Mouse (Mus musculus): ENCODE measurements around the gene Zfp712. TPM values are rescaled to one million over a fixed set of nuclear protein-coding genes. Genes with fewer than 3 reads are reported as not detected.

The Zfp712 gene
- polyA plus RNA-seq (2015; fragmentation: Nextera tagmentation; extraction: Ambion mirVana) = 1.1 and 1.2 TPM in 2 replicates

DNA sequence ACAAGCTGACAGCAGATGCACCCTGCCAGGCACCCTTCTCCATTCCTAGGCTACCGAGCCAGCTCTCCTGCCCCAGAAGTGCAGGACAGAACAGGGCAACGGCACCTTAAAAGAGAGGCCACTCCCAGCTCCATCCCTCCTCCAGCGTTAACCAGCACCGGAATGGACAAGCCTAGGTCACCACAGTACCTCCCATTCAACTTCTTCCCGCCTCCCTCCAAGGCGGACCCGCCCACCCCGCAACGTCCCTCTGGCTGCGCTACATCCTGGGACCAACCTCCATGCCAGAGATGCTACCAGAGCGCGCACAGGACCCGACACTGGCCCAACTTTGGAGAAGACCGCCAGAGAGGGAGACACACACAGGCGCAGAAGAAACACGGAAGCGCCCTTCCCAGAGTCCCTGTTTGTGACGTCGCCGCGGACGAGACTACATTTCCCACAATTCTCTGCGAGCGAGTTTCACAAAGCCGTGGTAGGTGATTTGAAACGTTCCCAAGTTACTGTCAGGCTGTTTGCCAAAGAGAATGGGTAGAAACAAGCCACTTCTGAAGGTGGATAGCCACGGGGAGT lies at the start of gene Zfp712:
Zfp712 (minus strand) TSS at position 385 of the 573 bp plus-strand sequence.

DNA sequence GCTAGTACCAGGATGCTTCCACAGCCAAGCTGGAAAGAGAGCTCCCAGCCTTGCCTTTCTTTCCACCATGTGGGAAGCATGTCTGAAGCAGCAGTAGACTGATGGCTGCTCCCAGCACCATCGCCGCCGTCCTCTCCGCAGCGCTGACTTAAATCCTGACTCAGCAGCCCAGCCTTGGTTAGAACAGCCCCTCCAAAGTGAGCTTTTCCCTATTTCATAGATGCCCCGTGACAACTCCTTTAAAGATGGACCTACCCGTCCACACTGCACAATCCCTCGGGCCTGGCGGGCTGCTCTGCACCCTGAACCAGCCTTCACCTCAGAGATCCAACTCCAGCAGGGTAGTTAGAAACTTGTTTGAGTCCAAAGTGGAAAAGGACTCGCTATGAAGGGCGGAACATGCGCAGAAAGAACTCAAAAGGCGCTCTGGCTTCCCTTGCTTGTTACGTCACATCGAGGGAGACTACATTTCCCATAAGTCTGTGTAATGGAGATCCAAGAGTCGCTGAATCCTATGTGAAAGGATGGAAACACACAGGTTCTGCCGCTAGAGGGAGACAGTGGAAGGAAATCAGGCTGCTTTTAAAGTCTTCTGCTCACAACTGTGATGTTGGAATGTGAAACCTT lies 47.3 kb upstream of the Zfp712 start, which contains the start of gene Gm28557:
Gm28557 (minus strand) TSS at position 411 of the 627 bp plus-strand sequence.

DNA sequence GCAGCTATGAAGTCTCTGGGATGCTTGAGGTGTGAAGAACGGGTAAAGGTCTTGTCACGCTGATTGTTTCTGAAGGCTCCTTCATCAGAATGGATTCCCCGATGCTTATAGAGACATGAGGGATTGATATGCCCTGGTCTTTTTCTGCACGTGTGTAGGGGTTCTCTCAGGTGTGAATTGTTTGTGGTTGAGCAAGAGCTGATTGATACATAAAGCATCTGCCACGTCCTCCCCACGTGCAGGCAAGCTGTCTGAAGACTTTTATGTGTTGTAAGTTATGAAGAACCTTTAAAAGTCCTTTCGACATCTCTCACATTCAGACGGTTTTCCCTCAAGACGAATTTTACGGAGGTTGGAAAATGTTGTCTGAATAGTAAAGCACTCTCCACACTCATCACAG lies 36.9 kb upstream of the Zfp712 start, which contains the start of gene Zfp708:
Zfp708 (minus strand) TSS at position 101 of the 400 bp plus-strand sequence.

Other genes with a start within 250 kb of the Zfp712 start
- gene Gm10767, start 156.3 kb downstream of the Zfp712 start, polyA plus RNA-seq (2015; fragmentation: Nextera tagmentation; extraction: Ambion mirVana) = 0.80 and 1.2 TPM in 2 replicates
- gene Zfp708, start 36.8 kb upstream of the Zfp712 start, polyA plus RNA-seq (2015; fragmentation: Nextera tagmentation; extraction: Ambion mirVana) = 1.7 and 1.8 TPM in 2 replicates
- 1.4 and 2.0 TPM in 2 replicates for gene Gm28557, start 47.4 kb upstream of the Zfp712 start, polyA plus RNA-seq (2015; fragmentation: Nextera tagmentation; extraction: Ambion mirVana)
- 0.08 and 0.14 TPM in 2 replicates for gene Rslcan18, start 55.1 kb upstream of the Zfp712 start, polyA plus RNA-seq (2015; fragmentation: Nextera tagmentation; extraction: Ambion mirVana)
- 0.50 and 0.55 TPM in 2 replicates for gene Zfp759, start 60.5 kb upstream of the Zfp712 start, polyA plus RNA-seq (2015; fragmentation: Nextera tagmentation; extraction: Ambion mirVana)
- gene Rsl1, start 112.0 kb upstream of the Zfp712 start, polyA plus RNA-seq (2015; fragmentation: Nextera tagmentation; extraction: Ambion mirVana) = 3.3 and 3.8 TPM in 2 replicates
- 0.47 and 0.77 TPM in 2 replicates for gene Zfp455, start 133.3 kb upstream of the Zfp712 start, polyA plus RNA-seq (2015; fragmentation: Nextera tagmentation; extraction: Ambion mirVana)
- 0.46 and 1.0 TPM in 2 replicates for gene Zfp458, start 217.3 kb upstream of the Zfp712 start, polyA plus RNA-seq (2015; fragmentation: Nextera tagmentation; extraction: Ambion mirVana)
- gene Zfp457, start 245.3 kb upstream of the Zfp712 start, polyA plus RNA-seq (2015; fragmentation: Nextera tagmentation; extraction: Ambion mirVana) = 0.30 TPM in 1 of 2 replicates, not detected in the other